Mouse (Mus musculus) layer of hippocampus, postnatal 14 days (tissue): ENCODE measurements around the gene Bcl3. TPM values are rescaled to one million over a fixed set of nuclear protein-coding genes. Genes with fewer than 3 reads are reported as not detected.
"Not testable (repeated sequence)": the region's sequence is repeated elsewhere in the genome, so short reads cannot be mapped to it uniquely, and the experiment has no call there.

Experiments
- DNase-seq, 2 experiments: peaks; one replicate each; pipeline ENCODE4 v3.0.0; 2021 to 2022; ENCODE audit warnings: low spot score in 2 of 2, mixed read lengths in 1 of 2
- total RNA-seq, 2 experiments: library from RNA; stranded (reverse); gene quantifications; 2 replicates each; pipeline ENCODE4 v1.2.3; 2021

Gene Bcl3
- total RNA-seq, 2 experiments from 2014 or later, result 0.38 to 0.78 TPM

GRCm38 (mm10) chr7:19806356-19806969, 16.1 kb downstream of the Bcl3 start:
- DNase-seq, result no peak

GRCm38 (mm10) chr7:19802995-19803394, 19.6 kb downstream of the Bcl3 start:
- DNase-seq, result peak; percentile 56 to 76

GRCm38 (mm10) chr7:19800764-19801163, 21.8 kb downstream of the Bcl3 start:
- DNase-seq, result peak in 1 of 2 experiments; percentile 22

- DNase-seq, result peak; percentile 23 to 37
Measured at GRCm38 (mm10) chr7:19796697-19797588, 25.6 kb downstream of the Bcl3 start, which contains the start of gene Cblc. Gene Cblc (minus strand): TSS chr7:19796809.

GRCm38 (mm10) chr7:19796254-19796653, 26.3 kb downstream of the Bcl3 start:
- no peak for DNase-seq

- DNase-seq, result no peak
Measured at GRCm38 (mm10) chr7:19795236-19795635, 27.3 kb downstream of the Bcl3 start.

GRCm38 (mm10) chr7:19792701-19793630, 29.6 kb downstream of the Bcl3 start:
- no peak for DNase-seq

GRCm38 (mm10) chr7:19791504-19791903, 31.1 kb downstream of the Bcl3 start:
- not testable (repeated sequence) for DNase-seq

GRCm38 (mm10) chr7:19789904-19790347, 32.6 kb downstream of the Bcl3 start:
- DNase-seq, result peak; percentile 81 to 83

- no peak for DNase-seq
Measured at GRCm38 (mm10) chr7:19785874-19786458, 36.6 kb downstream of the Bcl3 start.

- DNase-seq, result no peak
Measured at GRCm38 (mm10) chr7:19784764-19785535, 37.6 kb downstream of the Bcl3 start.

GRCm38 (mm10) chr7:19783630-19784029, 38.9 kb downstream of the Bcl3 start:
- no peak for DNase-seq

GRCm38 (mm10) chr7:19782645-19783044, 39.9 kb downstream of the Bcl3 start:
- DNase-seq, result no peak

- DNase-seq, result no peak
Measured at GRCm38 (mm10) chr7:19781741-19782140, 40.8 kb downstream of the Bcl3 start.

GRCm38 (mm10) chr7:19779903-19780302, 42.7 kb downstream of the Bcl3 start:
- no peak for DNase-seq

- DNase-seq, result no peak
Measured at GRCm38 (mm10) chr7:19778645-19779044, 43.9 kb downstream of the Bcl3 start.

- no peak for DNase-seq
Measured at GRCm38 (mm10) chr7:19777049-19777723, 45.4 kb downstream of the Bcl3 start.

- DNase-seq, result no peak
Measured at GRCm38 (mm10) chr7:19771682-19772081, 50.9 kb downstream of the Bcl3 start.

GRCm38 (mm10) chr7:19770984-19771391, 51.6 kb downstream of the Bcl3 start, which contains the start of gene Bcam:
Gene Bcam (minus strand): TSS chr7:19771016.
- DNase-seq, result no peak
